Mouse (Mus musculus): Measurements from ENCODE around the gene Guca2a. TPM values are rescaled to one million over a fixed set of nuclear protein-coding genes. Genes with fewer than 3 reads are reported as not detected.

The Guca2a gene
- 35.1 TPM for polyA plus RNA-seq (2014; fragmentation: Illumina TruSeq; extraction: RNeasy Lipid Tissue Mini Kit (QIAGEN cat#74804); ENCODE audit: low read depth, low replicate concordance)

DNA sequence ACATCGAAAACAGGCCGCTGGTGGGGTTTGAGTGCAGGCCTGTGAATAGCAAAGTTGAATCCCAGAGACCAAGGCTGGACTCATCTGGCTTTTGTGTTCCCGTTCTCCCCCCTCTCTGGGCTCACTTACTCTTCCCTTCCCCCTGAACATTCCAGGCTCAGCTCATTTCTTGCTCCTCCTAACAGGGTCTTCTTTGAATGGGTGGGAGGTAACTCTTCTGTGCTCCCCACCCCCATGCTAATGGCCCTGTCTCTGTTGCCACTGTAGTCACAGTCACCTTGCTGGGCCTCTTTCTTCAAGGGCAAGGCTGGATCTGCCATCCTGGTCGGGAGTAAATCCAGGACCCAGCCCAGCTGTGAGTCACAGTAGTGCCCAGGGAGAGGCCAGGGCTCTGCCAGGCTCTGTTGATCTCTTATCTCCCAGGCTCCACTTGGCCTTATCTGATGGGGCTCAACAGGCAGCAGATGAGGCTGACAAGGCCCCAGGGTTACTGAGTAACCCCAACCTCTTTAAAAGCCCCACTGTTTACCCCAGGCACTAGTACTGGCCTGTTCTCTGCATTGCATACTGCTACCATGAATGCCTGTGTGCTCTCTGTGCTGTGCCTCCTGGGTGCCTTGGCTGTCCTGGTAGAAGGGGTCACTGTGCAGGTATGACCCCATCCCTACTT lies at the start of gene Guca2a:
TSS of gene Guca2a (plus strand) at position 529 of the 670 bp plus-strand sequence.

GRCm38 (mm10) chr4:119658731-119659130 lies 21.2 kb downstream of the Guca2a start, which contains the start of gene Guca2b:
Gene Guca2b, minus strand, starts transcription at chr4:119658954.

Other genes with a start within 250 kb of the Guca2a start
- gene Ccdc30, start 222.2 kb upstream of the Guca2a start, polyA plus RNA-seq (2014; fragmentation: Illumina TruSeq; extraction: RNeasy Lipid Tissue Mini Kit (QIAGEN cat#74804); ENCODE audit: low read depth, low replicate concordance), result not detected
- 31.7 TPM for gene Ppcs, start 215.3 kb upstream of the Guca2a start, polyA plus RNA-seq (2014; fragmentation: Illumina TruSeq; extraction: RNeasy Lipid Tissue Mini Kit (QIAGEN cat#74804); ENCODE audit: low read depth, low replicate concordance)
- not detected for gene Zmynd12, start 214.9 kb upstream of the Guca2a start, polyA plus RNA-seq (2014; fragmentation: Illumina TruSeq; extraction: RNeasy Lipid Tissue Mini Kit (QIAGEN cat#74804); ENCODE audit: low read depth, low replicate concordance)
- 3.3 TPM for gene Rimkla, start 145.1 kb upstream of the Guca2a start, polyA plus RNA-seq (2014; fragmentation: Illumina TruSeq; extraction: RNeasy Lipid Tissue Mini Kit (QIAGEN cat#74804); ENCODE audit: low read depth, low replicate concordance)
- gene Foxj3, start 100.7 kb upstream of the Guca2a start, polyA plus RNA-seq (2014; fragmentation: Illumina TruSeq; extraction: RNeasy Lipid Tissue Mini Kit (QIAGEN cat#74804); ENCODE audit: low read depth, low replicate concordance), result 56.1 TPM
- gene Frg2f1, start 98.2 kb upstream of the Guca2a start, polyA plus RNA-seq (2014; fragmentation: Illumina TruSeq; extraction: RNeasy Lipid Tissue Mini Kit (QIAGEN cat#74804); ENCODE audit: low read depth, low replicate concordance), result 5.0 TPM
- gene Guca2b, start 21.2 kb downstream of the Guca2a start, polyA plus RNA-seq (2014; fragmentation: Illumina TruSeq; extraction: RNeasy Lipid Tissue Mini Kit (QIAGEN cat#74804); ENCODE audit: low read depth, low replicate concordance), result 3.7 TPM
- 5.1 TPM for gene Hivep3, start 96.1 kb downstream of the Guca2a start, polyA plus RNA-seq (2014; fragmentation: Illumina TruSeq; extraction: RNeasy Lipid Tissue Mini Kit (QIAGEN cat#74804); ENCODE audit: low read depth, low replicate concordance)